In genomic region chr15:51104362-51104761, GRCm38 (mm10) we compare ENCODE assay signal across 9 mouse cellular contexts.
A peak's percentile ranks its signal among the peaks of the same experiment; 100 is the strongest.
DNase-seq lines count a peak whose midpoint lies in the region; ATAC-seq lines count a peak whose summit lies in the region.
"Had no signal": no experiment of that assay in that cellular context is flagged by ENCODE, and none has a peak within 500 bp of the region (broad histone marks: within the 10 kb centered on the region; RNA-seq: fewer than 3 reads in every experiment).

No protein-coding gene starts in this region.

- H3K27me3 ChIP-seq in limb, embryonic 15.5 days = no peaks in the 10 kb centered on the region

- H3K9ac ChIP-seq in limb, embryonic 15.5 days = no peak overlapping the region

- H3K4me3 ChIP-seq in limb, embryonic 15.5 days = peak overlapping the region; percentile 12; the same call in 1 of the 2 replicates

- WGBS in limb, embryonic 15.5 days = 15% methylated on average over 10 of the region's 10 CpGs

- peak; percentile 5 for DNase-seq in adrenal gland, postnatal 10 days
- DNase-seq in adrenal gland, postnatal 25 days = no peak
- DNase-seq in right cerebral cortex, postnatal 4 days = peak; percentile 13
- DNase-seq in right cerebral cortex, postnatal 25 days = no peak
- DNase-seq in ovary, postnatal 36 days (ENCODE audit: low spot score) = no peak
- no peak for DNase-seq in gastrocnemius, adult 8-10 months (ENCODE audit: low spot score in 2 of 2)
- DNase-seq in T-cell, adult 2 months (ENCODE audit: low spot score) = no peak
- DNase-seq: liver had no signal

- no peak overlapping the region for H3K27ac ChIP-seq in limb, embryonic 15.5 days

- H3K4me1 ChIP-seq in limb, embryonic 15.5 days = peaks cover 4% of the 10 kb centered on the region; the same call in 1 of the 2 replicates

- peak overlapping the region; percentile 38 for H3K4me2 ChIP-seq in limb, embryonic 15.5 days

- ATAC-seq in limb, embryonic 15.5 days (ENCODE audit: insufficient number of reproducible peaks, low FRiP score, low TSS enrichment, low read depth) = no peak

- H3K36me3 ChIP-seq in limb, embryonic 15.5 days = no peaks in the 10 kb centered on the region

- H3K9me3 ChIP-seq in limb, embryonic 15.5 days = no peaks in the 10 kb centered on the region

Comparison
In these comparisons a context has a peak if more than half of its experiments do, and no peak if none do; other contexts are left out.
1. DNase-seq: peak in adrenal gland, postnatal 10 days (single experiment) and right cerebral cortex, postnatal 4 days (single experiment); none in adrenal gland, postnatal 25 days (single experiment), right cerebral cortex, postnatal 25 days (single experiment), ovary, postnatal 36 days (single experiment), gastrocnemius, adult 8-10 months (0 of 2) and T-cell, adult 2 months (single experiment).